Mouse (Mus musculus): Measurements from ENCODE around the gene Cep162. TPM values are rescaled to one million over a fixed set of nuclear protein-coding genes. Genes with fewer than 3 reads are reported as not detected.

The Cep162 gene
- polyA plus RNA-seq (2012; rRNA removed): 0.11 and 0.38 TPM in 2 replicates

GRCm38 (mm10) chr9:87254903-87255695 is at the start of gene Cep162:
Gene Cep162, minus strand, starts transcription at chr9:87255536.

GRCm38 (mm10) chr9:87144106-87144505 is 111.2 kb downstream of the Cep162 start, which contains the start of gene Mrap2:
Gene Mrap2, plus strand, starts transcription at chr9:87144306.

Other genes with a start within 250 kb of the Cep162 start
- not detected in 2 replicates for gene Ripply2, start 240.0 kb downstream of the Cep162 start, polyA plus RNA-seq (2012; rRNA removed)
- 3.6 and 5.7 TPM in 2 replicates for gene Cyb5r4, start 233.5 kb downstream of the Cep162 start, polyA plus RNA-seq (2012; rRNA removed)
- 0.04 TPM in 1 of 2 replicates, not detected in the other for gene Mrap2, start 111.2 kb downstream of the Cep162 start, polyA plus RNA-seq (2012; rRNA removed)